Mouse (Mus musculus) liver, adult (tissue): Measurements from ENCODE around the gene Glp2r.

Experiments
- GATA4 ChIP-seq: IDR thresholded peaks from 2 replicates; pipeline ENCODE4 v1.6.1; 2014; ENCODE audit warnings: mild to moderate bottlenecking, low read length; ENCODE audit not compliant: insufficient replicate concordance

The Glp2r gene

DNA sequence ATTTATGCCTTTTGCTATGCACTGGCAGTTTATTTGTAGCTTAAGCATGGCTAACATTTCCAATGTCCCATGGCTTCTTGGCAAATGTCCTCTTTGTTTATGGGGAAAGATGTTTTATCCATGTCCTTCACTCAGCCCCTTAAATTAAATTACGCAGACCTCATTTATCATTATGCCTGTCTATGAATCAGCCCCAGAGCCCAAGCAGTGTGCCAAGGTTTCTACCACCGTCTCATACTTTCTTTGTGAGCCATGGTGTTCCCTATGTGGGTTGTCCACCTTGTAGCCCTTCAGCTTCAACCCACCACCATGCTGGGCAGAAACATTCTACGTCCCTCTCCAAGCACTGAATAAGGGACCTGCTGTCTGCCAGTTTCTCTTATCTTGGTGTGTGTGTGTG, 132.6 kb downstream of the Glp2r start:
- no peak for TF ChIP-seq GATA4

DNA sequence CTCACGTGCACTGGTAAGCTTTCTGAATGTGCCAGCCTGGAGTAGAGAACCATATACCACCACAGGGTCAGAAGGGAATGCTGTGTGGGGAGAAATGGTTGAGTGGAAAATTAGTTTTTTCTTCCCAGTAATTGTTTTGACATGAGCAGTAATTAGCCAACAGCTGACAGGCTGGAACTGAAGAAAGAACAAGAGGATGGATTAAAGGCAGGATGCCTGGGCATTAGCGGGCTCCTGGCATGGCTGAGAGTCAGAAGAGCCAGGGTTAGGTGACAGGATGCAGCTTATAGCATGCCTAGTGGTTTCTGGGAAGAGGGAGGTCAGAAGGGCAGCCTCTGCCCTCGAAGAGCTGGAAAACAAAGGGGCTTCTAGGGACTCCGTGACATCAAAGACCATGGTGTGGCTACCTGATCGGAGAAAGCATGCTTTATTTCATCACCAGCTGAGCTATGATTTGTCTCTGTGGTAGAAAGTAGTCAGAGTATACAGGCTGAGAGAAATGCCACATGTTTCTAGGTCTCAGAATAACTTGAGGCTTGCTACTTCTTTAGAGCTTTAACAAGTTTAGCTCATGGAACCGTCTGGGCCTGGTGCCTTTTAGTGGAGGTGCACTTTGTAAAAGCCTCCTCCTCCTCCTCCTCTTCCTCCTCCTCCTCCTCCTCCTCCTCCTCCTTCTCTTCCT, 133.9 kb downstream of the Glp2r start:
- TF ChIP-seq GATA4 = no peak

DNA sequence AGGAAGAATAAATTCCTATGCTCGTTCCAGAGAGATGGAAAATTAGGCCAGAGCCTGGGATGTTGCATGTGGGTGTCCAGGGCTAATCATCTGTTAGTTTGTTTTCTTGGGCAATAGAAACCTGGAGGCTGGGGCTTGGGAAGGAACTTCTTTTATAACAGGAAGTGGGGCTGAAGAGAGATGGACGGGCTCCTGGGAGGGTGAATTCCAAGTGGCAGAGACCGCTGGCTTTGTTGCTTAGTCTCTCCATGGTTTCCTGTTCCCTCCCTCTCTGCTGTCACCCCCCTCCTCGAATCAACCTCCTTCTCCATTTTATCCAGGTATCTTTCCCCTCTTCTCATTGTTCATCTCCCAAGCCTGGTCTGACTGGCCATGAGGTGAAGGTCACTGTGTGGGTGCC, 134.8 kb downstream of the Glp2r start:
- TF ChIP-seq GATA4 = no peak

DNA sequence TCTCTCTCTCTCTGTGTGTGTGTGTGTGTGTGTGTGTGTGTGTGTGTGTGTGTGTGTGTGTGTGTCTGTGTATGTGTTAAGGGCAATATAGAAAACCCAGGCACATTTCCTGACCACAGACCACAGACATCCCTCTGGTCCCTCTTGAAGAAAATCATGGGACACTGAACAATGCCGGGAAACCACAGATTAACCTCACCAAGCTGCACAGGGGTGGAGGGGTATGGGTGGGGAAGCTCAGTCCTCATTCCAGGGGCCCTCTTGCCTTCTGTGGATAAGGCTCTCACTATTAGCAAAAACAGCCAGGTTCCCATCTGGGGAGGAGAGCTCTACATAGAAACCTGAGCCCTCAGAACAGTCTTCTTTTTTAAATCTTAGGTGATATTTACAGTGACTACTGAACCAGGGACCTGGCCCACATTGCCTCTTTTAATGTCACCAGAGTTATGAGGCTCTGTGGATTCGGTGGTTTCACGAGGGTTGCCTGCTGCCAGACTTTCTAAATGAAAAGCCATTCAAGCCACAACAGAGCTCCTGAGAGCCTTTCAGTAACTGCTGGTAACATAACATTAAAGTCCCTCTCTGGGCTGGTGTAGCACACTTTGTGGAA, 137.2 kb downstream of the Glp2r start:
- TF ChIP-seq GATA4 = no peak

DNA sequence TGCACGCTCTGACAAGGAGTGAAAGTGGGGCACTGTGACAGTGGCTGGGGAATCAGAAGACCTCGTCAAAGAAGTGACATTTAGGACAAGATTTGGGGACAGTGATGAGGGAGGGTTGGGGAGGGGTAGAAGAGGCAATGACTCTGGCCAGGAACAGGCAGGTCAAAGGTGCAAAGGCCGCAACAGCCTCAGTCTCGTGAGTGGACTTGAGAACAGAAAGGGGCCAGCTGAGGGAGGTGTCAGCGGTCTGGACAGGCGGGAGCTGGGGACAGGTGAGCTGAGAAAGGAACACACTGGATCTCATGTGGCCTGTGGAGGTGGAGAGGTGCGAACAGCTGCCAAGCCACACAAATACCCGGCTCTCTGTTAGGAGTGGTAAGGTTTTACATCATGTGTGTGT, 138.0 kb downstream of the Glp2r start:
- no peak for TF ChIP-seq GATA4

DNA sequence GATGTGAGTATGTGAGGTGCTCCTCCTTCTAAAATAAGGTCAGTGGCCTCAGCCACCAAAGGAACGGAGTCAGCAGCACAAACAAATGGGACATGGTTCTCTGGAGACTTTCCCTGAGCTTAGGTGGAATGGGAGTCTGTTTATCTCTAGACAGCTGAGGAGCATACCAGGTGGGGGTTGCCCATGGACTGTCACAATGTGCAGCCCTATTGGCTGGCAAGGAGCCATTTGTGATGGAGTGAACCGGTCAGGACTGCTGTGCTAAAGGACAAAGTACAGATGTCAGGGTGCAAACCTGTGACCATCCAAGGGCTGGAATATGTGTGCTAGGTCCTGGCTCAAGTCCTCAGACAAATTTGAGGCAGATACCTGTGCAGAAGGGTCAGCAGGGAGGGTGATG, 142.4 kb downstream of the Glp2r start:
- TF ChIP-seq GATA4 = peak; percentile 65; the same call in 1 of the 2 replicates

DNA sequence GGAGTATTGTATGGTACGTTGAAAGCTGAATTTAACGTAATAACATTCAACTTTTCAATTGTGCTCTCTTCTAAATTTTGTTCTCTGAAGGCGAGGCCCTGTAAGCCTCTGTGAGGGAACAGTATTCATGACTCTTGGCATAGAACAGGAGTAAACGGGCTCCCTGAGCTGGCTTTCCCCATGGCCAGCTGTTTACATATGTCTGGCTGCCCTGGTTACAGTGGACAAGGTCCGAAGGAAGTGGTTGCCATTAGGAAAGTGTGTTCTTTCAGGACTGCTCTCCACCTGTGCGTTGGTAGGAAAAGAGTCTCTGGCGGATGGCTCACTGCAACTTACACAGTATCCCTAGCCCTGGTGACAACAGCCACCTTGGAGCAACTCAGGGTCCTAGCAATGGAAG, 143.8 kb downstream of the Glp2r start:
- no peak for TF ChIP-seq GATA4

DNA sequence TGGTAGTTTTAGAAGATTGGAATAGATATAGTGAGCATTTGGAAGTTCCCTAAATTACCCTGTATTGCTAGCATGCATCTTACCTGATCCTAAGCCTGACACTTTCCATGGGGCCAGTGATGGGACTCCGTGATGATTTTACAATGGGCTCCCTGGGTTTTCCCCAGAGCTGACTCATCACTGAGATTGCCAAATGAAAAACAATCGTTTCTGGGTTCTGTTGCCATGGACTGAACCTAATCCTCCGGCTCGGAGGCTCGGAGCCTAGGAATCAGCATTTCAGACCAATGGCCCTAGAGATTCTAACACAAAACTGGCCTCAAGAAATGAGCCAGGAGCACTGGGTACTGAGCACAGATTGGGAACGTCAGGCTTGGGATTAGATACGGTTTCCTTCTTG, 148.6 kb downstream of the Glp2r start:
- no peak for TF ChIP-seq GATA4

DNA sequence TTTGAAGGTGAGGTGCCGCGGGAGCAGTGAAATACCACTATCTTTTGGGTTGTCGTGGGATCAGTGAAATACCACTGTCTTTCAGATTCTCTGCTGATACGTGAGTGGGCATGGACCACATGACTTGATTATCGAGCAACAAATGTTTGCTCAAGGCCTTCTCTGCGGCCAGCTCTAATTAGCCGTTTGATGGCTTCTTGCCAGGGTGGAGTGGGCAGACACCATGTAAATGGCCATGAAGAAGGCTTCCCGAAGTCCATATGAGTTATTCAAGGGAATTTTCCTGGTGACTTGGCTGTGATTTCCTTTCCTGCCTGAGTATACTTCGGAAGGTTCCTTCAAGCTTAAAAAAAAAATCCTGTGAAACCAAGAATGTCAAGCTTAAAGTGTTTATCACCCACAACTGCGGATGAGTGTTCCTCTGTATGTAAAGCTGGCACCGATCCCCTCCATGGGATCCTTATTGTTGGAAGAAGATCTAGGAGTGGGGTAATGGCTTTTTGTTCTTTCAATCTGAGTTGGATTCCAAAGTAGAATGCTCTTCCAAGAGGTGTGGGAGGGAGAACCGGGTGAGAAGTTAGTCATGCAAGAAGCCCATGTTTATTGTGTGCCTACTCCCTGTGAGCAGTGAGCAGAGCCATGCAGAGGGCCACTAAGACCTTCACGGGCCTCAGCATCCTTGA, 154.3 kb downstream of the Glp2r start:
- no peak for TF ChIP-seq GATA4

DNA sequence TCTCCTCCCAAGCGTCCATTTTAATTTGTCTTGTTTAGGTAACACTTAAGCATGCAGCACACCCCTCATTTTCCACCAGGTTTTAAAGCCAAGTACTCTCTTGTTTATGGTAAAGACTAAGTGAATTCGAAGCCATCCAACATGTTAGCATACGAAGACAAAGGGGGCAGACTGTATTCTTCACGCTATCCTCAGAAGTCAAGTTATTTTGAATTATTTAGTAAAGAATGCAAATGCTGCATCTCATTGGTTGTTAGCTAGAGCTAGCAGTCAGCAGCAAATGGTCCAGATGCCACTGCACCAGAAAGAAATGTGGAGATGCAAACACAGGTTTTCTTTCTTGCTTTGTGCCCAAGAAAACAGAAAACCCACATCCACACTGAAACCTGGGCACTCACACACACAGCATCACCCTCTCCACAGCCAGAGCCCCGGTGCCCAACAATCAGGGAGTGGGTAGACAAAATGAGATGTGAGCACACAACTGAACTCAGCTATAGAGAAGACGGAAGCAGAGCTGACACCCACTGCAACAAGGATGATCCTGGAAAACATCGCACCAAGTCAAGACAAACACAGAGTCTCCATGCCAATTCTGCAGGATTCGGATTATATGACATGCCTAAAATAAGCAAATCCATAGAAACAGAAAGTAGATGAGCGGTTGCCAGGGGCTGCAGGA, 158.7 kb downstream of the Glp2r start:
- TF ChIP-seq GATA4 = no peak
